Mouse (Mus musculus) lung, adult 2 months (tissue): ENCODE measurements at regions not wholly inside any gene's neighbourhood (a gene's known extent, or its start where the extent isn't known, plus 50 kb on each side); places are given as distances from the start of the nearest gene placed in this dataset.

ENCODE experiments used
- CTCF ChIP-seq: fragments of 200-500 bp; IDR thresholded peaks from 2 replicates; pipeline ENCODE4 v1.5.1; 2011; ENCODE audit warnings: mild to moderate bottlenecking, low read length, control low read depth; ENCODE audit not compliant: insufficient read depth
- POLR2A ChIP-seq: fragments of 200-500 bp; IDR thresholded peaks from 2 replicates; pipeline ENCODE4 v1.6.1; 2011; ENCODE audit warnings: low read depth, mild to moderate bottlenecking, control low read depth, low read length, borderline replicate concordance; ENCODE audit errors: extremely low read depth

DNA sequence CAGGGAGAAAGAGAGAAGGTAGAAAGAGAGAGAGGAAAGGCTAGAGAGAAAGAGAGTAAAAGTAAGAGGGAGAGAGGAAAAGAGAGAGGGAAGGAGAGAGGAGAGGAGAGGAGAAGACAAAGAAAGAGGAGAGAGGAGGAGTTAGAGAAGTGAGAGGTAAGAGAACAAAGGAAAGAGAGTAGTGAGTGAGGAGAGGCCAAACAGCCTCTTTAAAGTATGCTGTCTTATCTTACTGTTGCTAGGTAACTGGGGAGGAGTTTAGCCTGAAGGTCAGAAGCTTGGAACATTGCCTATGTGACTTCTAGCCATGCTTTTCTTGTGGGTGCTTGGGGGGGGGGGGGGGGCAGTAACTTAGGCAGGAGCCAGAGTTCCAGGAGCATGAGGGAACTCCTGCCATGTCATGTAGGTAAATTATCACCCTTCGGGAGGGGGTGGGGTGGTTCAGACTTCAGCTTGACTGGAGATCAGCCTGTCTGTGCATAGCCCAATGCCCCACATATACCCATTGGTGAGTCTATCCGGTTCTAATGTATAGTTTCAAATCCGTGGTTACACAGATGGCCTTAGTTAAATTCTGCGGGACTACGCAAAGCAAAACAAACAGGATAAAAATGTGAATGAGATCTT is 388.5 kb upstream of the Cdh11 start:
- TF ChIP-seq POLR2A (no peak), CTCF (no peak)
